Mouse (Mus musculus) embryonic fibroblast, embryonic 13.5 days (primary cell): ENCODE data around the gene Nlrc5.

ENCODE experiments used
- CTCF ChIP-seq: IDR thresholded peaks from 2 replicates; pipeline ENCODE4 v1.5.1; 2011; ENCODE audit warnings: mild to moderate bottlenecking, control low read depth, low read length, moderate library complexity, borderline replicate concordance; ENCODE audit not compliant: insufficient read depth
- POLR2A ChIP-seq: IDR thresholded peaks from 2 replicates; pipeline ENCODE4 v1.6.1; 2011; ENCODE audit warnings: low read depth, mild to moderate bottlenecking, control low read depth, low read length, moderate library complexity

DNA sequence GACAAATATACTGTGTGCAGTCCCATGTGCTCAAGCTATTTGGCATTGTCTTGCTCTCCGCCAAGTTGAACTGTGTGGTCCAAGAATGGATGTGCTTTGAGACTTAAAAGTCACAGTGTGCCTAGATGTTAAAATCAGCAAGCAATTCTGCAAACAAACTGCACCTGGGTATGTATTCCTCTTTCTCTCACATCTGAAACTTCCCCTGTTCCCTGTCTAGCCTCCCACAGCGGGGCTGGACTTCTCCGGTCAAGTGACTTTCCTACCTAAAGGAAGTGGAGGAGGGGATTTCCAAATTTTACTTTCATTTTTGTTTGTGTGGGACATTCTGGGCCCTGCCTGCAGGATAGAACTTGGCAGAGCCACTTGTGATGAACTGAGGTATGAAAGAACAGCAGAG is 9.0 kb downstream of the Nlrc5 start:
- TF ChIP-seq CTCF (no peak), POLR2A (no peak)
